Mouse (Mus musculus) lung, postnatal 14 days (tissue): ENCODE measurements around the gene Fam72a.
A peak's percentile ranks its signal among the peaks of the same experiment; 100 is the strongest.

ENCODE experiments used
- DNase-seq: peaks from one replicate; pipeline ENCODE4 v3.0.0; 2021

Gene Fam72a

GRCm38 (mm10) chr1:131527281-131528080 is at the start of gene Fam72a, which contains the start of gene Srgap2:
Gene Fam72a, plus strand, starts transcription at chr1:131527903.
Gene Srgap2, minus strand, starts transcription at chr1:131527352.
- DNase-seq, result peak; percentile 98

GRCm38 (mm10) chr1:131478770-131479305 is 48.9 kb upstream of the Fam72a start:
- DNase-seq, result no peak

- no peak for DNase-seq
These were observed 46.3 kb upstream of the Fam72a start for GRCm38 (mm10) chr1:131481391-131481790.

- no peak for DNase-seq
These were observed 45.5 kb upstream of the Fam72a start for GRCm38 (mm10) chr1:131482242-131482641.

- DNase-seq, result no peak
These were observed 41.4 kb upstream of the Fam72a start for GRCm38 (mm10) chr1:131486094-131486850.

GRCm38 (mm10) chr1:131489312-131489711 is 38.4 kb upstream of the Fam72a start:
- no peak for DNase-seq

- DNase-seq, result no peak
These were observed 36.1 kb upstream of the Fam72a start for GRCm38 (mm10) chr1:131491579-131491978.

- no peak for DNase-seq
These were observed 35.3 kb upstream of the Fam72a start for GRCm38 (mm10) chr1:131492360-131492759.

GRCm38 (mm10) chr1:131493966-131494898 is 33.5 kb upstream of the Fam72a start:
- DNase-seq, result peak; percentile 40

GRCm38 (mm10) chr1:131498231-131498630 is 29.5 kb upstream of the Fam72a start:
- DNase-seq, result no peak

- DNase-seq, result no peak
These were observed 26.0 kb upstream of the Fam72a start for GRCm38 (mm10) chr1:131501681-131502080.

GRCm38 (mm10) chr1:131511131-131511530 is 16.6 kb upstream of the Fam72a start:
- DNase-seq, result no peak

- DNase-seq, result no peak
These were observed 15.8 kb upstream of the Fam72a start for GRCm38 (mm10) chr1:131511661-131512500.

- DNase-seq, result no peak
These were observed 14.6 kb upstream of the Fam72a start for GRCm38 (mm10) chr1:131513136-131513535.

GRCm38 (mm10) chr1:131514197-131514596 is 13.5 kb upstream of the Fam72a start:
- DNase-seq, result no peak

GRCm38 (mm10) chr1:131516588-131516987 is 11.1 kb upstream of the Fam72a start:
- DNase-seq, result no peak

- DNase-seq, result no peak
These were observed 3.9 kb upstream of the Fam72a start for GRCm38 (mm10) chr1:131523794-131524193.

GRCm38 (mm10) chr1:131525101-131525585 is 2.6 kb upstream of the Fam72a start:
- peak; percentile 48 for DNase-seq

GRCm38 (mm10) chr1:131525586-131526271 is 2.0 kb upstream of the Fam72a start:
- DNase-seq, result peak; percentile 47

- DNase-seq, result peak; percentile 73
These were observed 1.1 kb upstream of the Fam72a start for GRCm38 (mm10) chr1:131526371-131527270.
